Mouse (Mus musculus) bone marrow, adult 2 months (tissue): ENCODE results near the gene Scube3.

ENCODE experiments used
- CTCF ChIP-seq: fragments of 200-500 bp; IDR thresholded peaks from 2 replicates; pipeline ENCODE4 v1.5.1; 2011; ENCODE audit warnings: low read length, control low read depth; ENCODE audit not compliant: control insufficient read depth, insufficient read depth
- POLR2A ChIP-seq: fragments of 200-500 bp; IDR thresholded peaks from 2 replicates; pipeline ENCODE4 v1.6.1; 2011; ENCODE audit warnings: low read depth, mild to moderate bottlenecking, control low read depth, low read length, borderline replicate concordance; ENCODE audit not compliant: control insufficient read depth

GRCm38 (mm10) chr17:28163666-28164065 is 21.7 kb downstream of the Scube3 start:
- TF ChIP-seq POLR2A, result no peak
- peak; percentile 97 for TF ChIP-seq CTCF
